Mouse (Mus musculus) liver, adult 2 months (tissue): ENCODE results near the gene Ap1s2. TPM values are rescaled to one million over a fixed set of nuclear protein-coding genes. Genes with fewer than 3 reads are reported as not detected.

Experiments
- DNase-seq: peaks from one replicate; pipeline ENCODE4 v3.0.0-alpha.2; 2011; ENCODE audit warnings: low read depth, low spot score; ENCODE audit errors: extremely low read depth
- H3K27ac ChIP-seq: fragments of 200-500 bp; replicated peaks from 2 replicates; pipeline ENCODE4 v1.5.1; 2012; ENCODE audit warnings: low read depth, mild to moderate bottlenecking, control low read depth, inconsistent platforms, low read length; ENCODE audit not compliant: insufficient read depth
- H3K27me3 ChIP-seq: fragments of 200-500 bp; 2 replicates; pipeline ENCODE4 v1.6.1; 2012; ENCODE audit warnings: mild to moderate bottlenecking, moderate library complexity, low read length, inconsistent platforms; ENCODE audit not compliant: control insufficient read depth, insufficient read depth
- H3K36me3 ChIP-seq: fragments of 200-500 bp; 2 replicates; pipeline ENCODE4 v1.6.1; 2012; ENCODE audit warnings: low read length, inconsistent platforms; ENCODE audit not compliant: control insufficient read depth, insufficient read depth
- H3K4me1 ChIP-seq: fragments of 200-500 bp; 2 replicates; pipeline ENCODE4 v1.6.1; 2011; ENCODE audit warnings: low read length; ENCODE audit not compliant: control insufficient read depth, insufficient read depth
- H3K4me3 ChIP-seq: fragments of 200-500 bp; 2 replicates; pipeline ENCODE4 v1.5.1; 2011; ENCODE audit warnings: low read depth, mild to moderate bottlenecking, control low read depth, low read length, moderate library complexity; ENCODE audit not compliant: insufficient read depth
- H3K79me2 ChIP-seq: fragments of 200-500 bp; 2 replicates; pipeline ENCODE4 v1.6.1; 2012; ENCODE audit warnings: inconsistent platforms, mild to moderate bottlenecking, low read length, moderate library complexity; ENCODE audit not compliant: control insufficient read depth, insufficient read depth
- H3K9ac ChIP-seq: fragments of 200-500 bp; 2 replicates; pipeline ENCODE4 v1.6.1; 2012; ENCODE audit warnings: low read depth, mild to moderate bottlenecking, control low read depth, inconsistent platforms, low read length
- CTCF ChIP-seq: fragments of 200-500 bp; IDR thresholded peaks from 2 replicates; pipeline ENCODE4 v1.5.1; 2011; ENCODE audit warnings: low read depth, low read length, control low read depth
- POLR2A ChIP-seq: fragments of 200-500 bp; IDR thresholded peaks from 2 replicates; pipeline ENCODE4 v1.6.1; 2011; ENCODE audit warnings: low read length, control low read depth; ENCODE audit not compliant: insufficient read depth; ENCODE audit errors: extremely low read depth
- WGBS: fragments of 180-500 bp; shearing (Covaris S2); methylation state at CpG from one replicate; pipeline ENCODE4 v1.1.7; 2018; 5-methylcytosine and 5-hydroxymethylcytosine counted together
- polyA plus RNA-seq: library from polyadenylated mRNA; depleted of rRNA; stranded (reverse); fragments of >200 nt; gene quantifications from 2 replicates; pipeline ENCODE4 v1.2.3, GENCODE M21; 2012
- total RNA-seq: library from RNA; depleted of rRNA; stranded (reverse); fragments of >200 nt; gene quantifications from 2 replicates; pipeline ENCODE4 v1.2.3, GENCODE M21; 2014

The Ap1s2 gene
- total and polyA plus RNA-seq, 2 experiments: 0.26 to 2.7 TPM

GRCm38 (mm10) chrX:163879039-163879438, 29.8 kb upstream of the Ap1s2 start:
- no peak overlapping the region for H3K4me3 ChIP-seq
- no peak overlapping the region for H3K9ac ChIP-seq
- H3K79me2 ChIP-seq: no peaks in the 10 kb centered on the region
- no peaks in the 10 kb centered on the region for H3K36me3 ChIP-seq
- no peaks in the 10 kb centered on the region for H3K4me1 ChIP-seq
- TF ChIP-seq POLR2A (no peak), CTCF (no peak)
- no peaks in the 10 kb centered on the region for H3K27me3 ChIP-seq
- no peak overlapping the region for H3K27ac ChIP-seq
- no peak for DNase-seq
- WGBS: 74% methylated on average over 6 of the region's 6 CpGs

GRCm38 (mm10) chrX:163879461-163879860, 29.4 kb upstream of the Ap1s2 start:
- Histone ChIP-seq H3K36me3 (no peaks in the 10 kb centered on the region), H3K27me3 (no peaks in the 10 kb centered on the region), H3K4me3 (no peak overlapping the region), H3K9ac (no peak overlapping the region), H3K4me1 (no peaks in the 10 kb centered on the region), H3K79me2 (no peaks in the 10 kb centered on the region), H3K27ac (no peak overlapping the region)
- WGBS: 62% methylated on average over 5 of the region's 5 CpGs
- TF ChIP-seq CTCF: no peak
- no peak for TF ChIP-seq POLR2A
- no peak for DNase-seq

GRCm38 (mm10) chrX:163885539-163885981, 23.3 kb upstream of the Ap1s2 start:
- Histone ChIP-seq H3K4me1 (no peaks in the 10 kb centered on the region), H3K36me3 (no peaks in the 10 kb centered on the region), H3K79me2 (no peaks in the 10 kb centered on the region), H3K27ac (no peak overlapping the region), H3K27me3 (no peaks in the 10 kb centered on the region), H3K9ac (no peak overlapping the region), H3K4me3 (no peak overlapping the region)
- DNase-seq: no peak
- WGBS: 94% methylated on average over 4 of the region's 4 CpGs
- no peak for TF ChIP-seq POLR2A
- no peak for TF ChIP-seq CTCF

GRCm38 (mm10) chrX:163897354-163897753, 11.5 kb upstream of the Ap1s2 start:
- Histone ChIP-seq H3K9ac (no peak overlapping the region), H3K4me1 (no peaks in the 10 kb centered on the region), H3K4me3 (no peak overlapping the region), H3K36me3 (no peaks in the 10 kb centered on the region), H3K79me2 (no peaks in the 10 kb centered on the region), H3K27ac (no peak overlapping the region), H3K27me3 (no peaks in the 10 kb centered on the region)
- TF ChIP-seq CTCF (no peak), POLR2A (no peak)
- WGBS: 65% methylated on average over 1 of the region's 1 CpGs
- no peak for DNase-seq

GRCm38 (mm10) chrX:163899431-163900020, 9.3 kb upstream of the Ap1s2 start:
- no peak for TF ChIP-seq POLR2A
- no peak for TF ChIP-seq CTCF
- no peak overlapping the region for H3K9ac ChIP-seq
- no peak overlapping the region for H3K4me3 ChIP-seq
- no peaks in the 10 kb centered on the region for H3K4me1 ChIP-seq
- 67% methylated on average over 5 of the region's 5 CpGs for WGBS
- H3K27me3 ChIP-seq: no peaks in the 10 kb centered on the region
- DNase-seq: no peak
- H3K79me2 ChIP-seq: no peaks in the 10 kb centered on the region
- H3K36me3 ChIP-seq: no peaks in the 10 kb centered on the region
- H3K27ac ChIP-seq: no peak overlapping the region

GRCm38 (mm10) chrX:163906861-163907260, 2.0 kb upstream of the Ap1s2 start:
- Histone ChIP-seq H3K9ac (no peak overlapping the region), H3K4me3 (no peak overlapping the region), H3K27me3 (no peaks in the 10 kb centered on the region), H3K4me1 (no peaks in the 10 kb centered on the region), H3K36me3 (no peaks in the 10 kb centered on the region), H3K79me2 (no peaks in the 10 kb centered on the region), H3K27ac (no peak overlapping the region)
- no peak for TF ChIP-seq POLR2A
- TF ChIP-seq CTCF: no peak
- 87% methylated on average over 2 of the region's 2 CpGs for WGBS
- no peak for DNase-seq
